Mouse (Mus musculus) liver, embryonic 14.5 days (tissue): ENCODE measurements around the gene Spr.
A peak's percentile ranks its signal among the peaks of the same experiment; 100 is the strongest.
"Not testable (repeated sequence)": the region's sequence is repeated elsewhere in the genome, so short reads cannot be mapped to it uniquely, and the experiment has no call there.

Source experiments
- CTCF ChIP-seq: IDR thresholded peaks from 2 replicates; pipeline ENCODE4 v1.5.1; 2016; ENCODE audit warnings: antibody characterized with exemption, low read depth, control low read depth
- EP300 ChIP-seq: IDR thresholded peaks from 2 replicates; pipeline ENCODE4 v1.6.1; 2016; ENCODE audit warnings: antibody characterized with exemption, low read depth

DNA sequence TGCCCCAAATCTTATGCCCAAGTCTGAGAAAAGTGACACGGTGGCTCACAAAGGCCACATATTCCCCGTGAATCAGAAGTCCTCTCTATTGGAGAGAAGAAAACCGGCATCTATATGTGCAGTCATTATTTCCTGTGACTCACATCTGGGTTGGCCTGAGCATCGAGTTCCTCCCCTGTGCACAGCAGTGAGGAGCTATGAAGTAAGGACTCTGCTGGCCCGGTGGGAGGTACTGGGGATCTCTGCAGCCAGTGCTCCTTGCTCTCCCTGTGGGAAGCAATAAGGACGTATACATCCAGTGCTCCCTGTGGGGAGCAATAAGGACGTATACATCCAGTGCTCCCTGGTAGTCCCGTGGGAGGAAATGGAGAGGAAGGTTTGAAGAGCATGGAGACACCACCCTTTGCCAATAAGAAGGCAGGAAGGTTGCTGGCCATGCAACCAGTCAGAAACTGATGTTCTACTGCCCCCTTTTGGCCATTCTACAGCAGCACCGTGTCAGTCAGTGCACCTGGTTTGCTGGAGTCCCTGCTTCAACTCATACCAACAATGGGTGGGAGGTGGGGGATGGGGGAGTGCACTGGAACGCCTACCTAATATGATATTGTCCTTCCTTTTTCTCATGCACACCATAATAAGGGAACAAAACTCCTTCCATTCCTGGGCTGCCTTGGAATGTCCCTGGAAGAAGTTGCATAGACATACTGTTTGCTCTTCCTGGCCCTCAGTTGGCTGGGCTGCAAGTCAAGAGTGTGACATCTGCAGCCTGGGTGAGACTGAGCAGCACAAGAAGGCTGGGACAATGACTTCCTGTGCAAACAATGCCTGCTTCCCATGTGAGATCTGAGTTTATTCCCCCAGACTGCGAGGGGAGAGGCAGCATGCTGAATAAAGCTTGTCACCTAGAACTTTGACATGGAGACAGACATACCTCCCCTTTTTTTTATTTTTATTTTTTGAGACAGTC is 19.7 kb downstream of the Spr start:
- peak; percentile 70 for TF ChIP-seq CTCF
- not testable (repeated sequence) for TF ChIP-seq EP300
